Mouse (Mus musculus) lung, embryonic 16.5 days (tissue): ENCODE measurements at regions not wholly inside any gene's neighbourhood (a gene's known extent, or its start where the extent isn't known, plus 50 kb on each side); places are given as distances from the start of the nearest gene placed in this dataset.

Experiments used
- ATAC-seq: fragments of 200-750 bp; cut with Nextera tagmentation; 2 replicates; pipeline ENCODE4 v1.8.0; 2017; ENCODE audit warnings: low read depth, mild to moderate bottlenecking, moderate library complexity
- H3K27ac ChIP-seq: fragments of 300-500 bp; sonication (generic); 2 replicates; pipeline ENCODE4 v1.5.1; 2014; ENCODE audit warnings: mild to moderate bottlenecking, control low read depth, low read length
- H3K27me3 ChIP-seq: fragments of 300-500 bp; sonication (generic); 2 replicates; pipeline ENCODE4 v1.6.1; 2014; ENCODE audit warnings: low read depth, low read length, mixed read lengths; ENCODE audit not compliant: control insufficient read depth, insufficient read depth
- H3K36me3 ChIP-seq: fragments of 300-500 bp; sonication (generic); 2 replicates; pipeline ENCODE4 v1.6.1; 2014; ENCODE audit warnings: low read length; ENCODE audit not compliant: control insufficient read depth, insufficient read depth
- H3K4me1 ChIP-seq: fragments of 300-500 bp; sonication (generic); replicated peaks from 2 replicates; pipeline ENCODE4 v1.6.1; 2014; ENCODE audit warnings: low read length, mixed read lengths; ENCODE audit not compliant: control insufficient read depth, insufficient read depth
- H3K4me2 ChIP-seq: fragments of 300-500 bp; sonication (generic); 2 replicates; pipeline ENCODE4 v1.6.1; 2014; ENCODE audit warnings: low read depth, low read length, control low read depth
- H3K4me3 ChIP-seq: fragments of 300-500 bp; sonication (generic); 2 replicates; pipeline ENCODE4 v1.5.1; 2014; ENCODE audit warnings: mild to moderate bottlenecking, low read length, control low read depth
- H3K9ac ChIP-seq: fragments of 300-500 bp; sonication (generic); 2 replicates; pipeline ENCODE4 v1.6.1; 2014; ENCODE audit warnings: low read length, control low read depth
- H3K9me3 ChIP-seq: fragments of 300-500 bp; sonication (generic); 2 replicates; pipeline ENCODE4 v1.6.1; 2016; ENCODE audit warnings: low read length; ENCODE audit not compliant: control insufficient read depth
- WGBS: fragments of 180-500 bp; shearing (Covaris S2); extraction: QIAGEN DNeasy Blood & Tissue Kit; methylation state at CpG from one replicate; pipeline ENCODE4 v1.1.7; 2014; 5-methylcytosine and 5-hydroxymethylcytosine counted together

DNA sequence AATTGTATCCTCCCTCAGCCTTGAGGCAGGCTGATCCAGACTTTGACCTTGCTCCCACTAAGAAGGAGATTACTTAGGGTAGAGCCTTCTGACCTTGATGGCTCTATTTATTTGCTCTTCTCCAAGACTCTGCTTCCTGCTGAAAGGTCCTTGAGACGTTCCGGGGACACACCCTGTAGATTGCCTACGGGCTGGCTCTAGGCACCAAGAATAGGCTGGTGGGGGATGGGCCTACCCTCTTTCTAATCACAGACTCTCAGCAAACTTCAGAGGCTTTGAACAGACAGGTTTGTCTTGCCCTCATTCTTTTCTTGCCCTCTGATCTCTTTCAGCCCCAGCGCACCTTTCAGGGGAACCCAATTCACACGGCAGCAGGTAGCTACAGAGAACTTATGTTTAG is 265.4 kb upstream of the Fshr start:
- no peaks in the 10 kb centered on the region for H3K36me3 ChIP-seq
- H3K9me3 ChIP-seq: no peaks in the 10 kb centered on the region
- H3K4me1 ChIP-seq: no peaks in the 10 kb centered on the region
- no peak overlapping the region for H3K9ac ChIP-seq
- H3K27ac ChIP-seq: no peak overlapping the region
- H3K27me3 ChIP-seq: no peaks in the 10 kb centered on the region
- no peak for ATAC-seq
- H3K4me3 ChIP-seq: no peak overlapping the region
- 45% methylated on average over 5 of the region's 5 CpGs for WGBS
- H3K4me2 ChIP-seq: no peak overlapping the region

GRCm38 (mm10) chr17:89460438-89460837 is 260.0 kb upstream of the Fshr start:
- Histone ChIP-seq H3K4me1 (no peaks in the 10 kb centered on the region), H3K9ac (no peak overlapping the region), H3K9me3 (no peaks in the 10 kb centered on the region), H3K4me3 (no peak overlapping the region), H3K36me3 (no peaks in the 10 kb centered on the region), H3K27me3 (no peaks in the 10 kb centered on the region), H3K4me2 (no peak overlapping the region), H3K27ac (no peak overlapping the region)
- ATAC-seq: no peak
- 61% methylated on average over 5 of the region's 5 CpGs for WGBS

GRCm38 (mm10) chr17:89454301-89454700 is 253.8 kb upstream of the Fshr start:
- ATAC-seq: no peak
- 90% methylated on average over 3 of the region's 3 CpGs for WGBS
- Histone ChIP-seq H3K9ac (no peak overlapping the region), H3K9me3 (no peaks in the 10 kb centered on the region), H3K36me3 (no peaks in the 10 kb centered on the region), H3K27ac (no peak overlapping the region), H3K4me2 (no peak overlapping the region), H3K27me3 (no peaks in the 10 kb centered on the region), H3K4me1 (no peaks in the 10 kb centered on the region), H3K4me3 (no peak overlapping the region)

DNA sequence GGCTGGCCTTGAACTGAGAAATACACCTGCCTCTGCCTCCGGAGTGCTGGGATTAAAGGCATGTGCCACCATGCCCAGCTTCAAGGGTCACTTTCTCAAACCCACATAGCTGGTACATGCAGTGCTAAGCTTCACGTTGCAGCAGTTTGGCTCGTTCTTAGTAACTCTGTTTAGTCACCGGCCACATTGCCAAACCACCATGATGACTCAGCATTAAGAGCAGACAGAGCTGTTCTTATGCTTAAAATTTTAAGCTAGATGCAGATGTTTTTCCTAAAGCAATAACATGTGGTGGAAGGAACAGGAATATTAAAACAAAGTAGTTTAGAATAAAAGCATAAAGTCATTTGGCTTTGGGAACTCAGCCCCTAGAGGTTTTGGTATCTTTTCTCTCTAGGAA is 250.2 kb upstream of the Fshr start:
- Histone ChIP-seq H3K4me2 (no peak overlapping the region), H3K9ac (no peak overlapping the region), H3K4me3 (no peak overlapping the region), H3K9me3 (no peaks in the 10 kb centered on the region), H3K27ac (no peak overlapping the region), H3K4me1 (no peaks in the 10 kb centered on the region), H3K27me3 (no peaks in the 10 kb centered on the region), H3K36me3 (no peaks in the 10 kb centered on the region)
- 68% methylated on average over 4 of the region's 4 CpGs for WGBS
- no peak for ATAC-seq

- H3K4me2 ChIP-seq: no peak overlapping the region
- no peak overlapping the region for H3K27ac ChIP-seq
- H3K9me3 ChIP-seq: no peaks in the 10 kb centered on the region
- no peaks in the 10 kb centered on the region for H3K36me3 ChIP-seq
- ATAC-seq: no peak
- no peaks in the 10 kb centered on the region for H3K4me1 ChIP-seq
- no peak overlapping the region for H3K9ac ChIP-seq
- no peak overlapping the region for H3K4me3 ChIP-seq
- H3K27me3 ChIP-seq: no peaks in the 10 kb centered on the region
Observed at GRCm38 (mm10) chr17:89449391-89449790, 248.9 kb upstream of the Fshr start.

GRCm38 (mm10) chr17:89434288-89434687 is 233.8 kb upstream of the Fshr start:
- Histone ChIP-seq H3K36me3 (no peaks in the 10 kb centered on the region), H3K4me3 (no peak overlapping the region), H3K27me3 (no peaks in the 10 kb centered on the region), H3K27ac (no peak overlapping the region), H3K4me1 (no peaks in the 10 kb centered on the region), H3K9me3 (no peaks in the 10 kb centered on the region), H3K4me2 (no peak overlapping the region), H3K9ac (no peak overlapping the region)
- WGBS: 84% methylated on average over 4 of the region's 4 CpGs
- no peak for ATAC-seq

- H3K36me3 ChIP-seq: no peaks in the 10 kb centered on the region
- H3K9ac ChIP-seq: no peak overlapping the region
- ATAC-seq: no peak
- no peak overlapping the region for H3K4me2 ChIP-seq
- H3K4me1 ChIP-seq: no peaks in the 10 kb centered on the region
- WGBS: 78% methylated on average over 1 of the region's 1 CpGs
- no peaks in the 10 kb centered on the region for H3K27me3 ChIP-seq
- no peak overlapping the region for H3K27ac ChIP-seq
- H3K4me3 ChIP-seq: no peak overlapping the region
- no peaks in the 10 kb centered on the region for H3K9me3 ChIP-seq
Observed at GRCm38 (mm10) chr17:89410026-89410425, 209.6 kb upstream of the Fshr start.

DNA sequence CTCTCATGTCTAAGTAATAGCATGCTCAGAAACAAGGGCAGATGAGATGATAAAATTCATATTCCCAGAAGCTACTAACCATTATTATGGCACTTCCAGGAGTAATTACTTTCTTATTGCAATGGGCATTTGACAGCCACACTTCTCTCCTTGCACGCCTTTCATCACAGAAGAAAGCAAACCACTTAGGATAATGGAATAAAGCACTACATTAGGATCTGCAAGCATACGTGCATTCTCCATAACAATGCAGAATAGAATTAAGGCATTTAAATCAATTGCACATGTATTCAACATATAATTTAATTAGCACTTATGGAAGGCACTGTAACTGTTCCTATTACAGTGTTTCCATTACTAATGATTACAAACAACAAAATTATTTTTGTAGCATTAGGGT is 205.1 kb upstream of the Fshr start:
- H3K4me1 ChIP-seq: no peaks in the 10 kb centered on the region
- H3K36me3 ChIP-seq: no peaks in the 10 kb centered on the region
- no peak overlapping the region for H3K4me2 ChIP-seq
- WGBS: 85% methylated on average over 2 of the region's 2 CpGs
- ATAC-seq: no peak
- no peak overlapping the region for H3K4me3 ChIP-seq
- H3K27ac ChIP-seq: no peak overlapping the region
- no peaks in the 10 kb centered on the region for H3K27me3 ChIP-seq
- H3K9me3 ChIP-seq: no peaks in the 10 kb centered on the region
- no peak overlapping the region for H3K9ac ChIP-seq

DNA sequence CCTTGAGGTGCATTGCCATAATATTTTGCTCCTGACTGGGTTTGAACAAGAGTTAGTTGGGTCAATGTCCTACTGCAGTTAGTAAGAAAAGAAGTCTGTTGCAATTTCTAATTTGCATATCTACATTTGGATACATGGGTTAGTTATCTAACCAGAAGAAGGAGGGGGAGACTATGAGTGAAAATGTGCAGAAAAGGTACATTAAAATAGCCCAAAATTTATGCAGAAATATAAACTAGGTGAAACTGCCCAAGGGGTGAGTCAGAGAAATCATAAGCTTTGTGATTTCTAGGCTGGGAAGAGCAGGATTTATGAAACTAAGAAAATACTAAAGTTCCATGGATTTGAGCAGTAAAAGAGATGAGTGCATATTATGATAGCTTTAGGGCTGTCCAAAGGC is 156.8 kb upstream of the Fshr start:
- no peak overlapping the region for H3K4me3 ChIP-seq
- ATAC-seq: no peak

DNA sequence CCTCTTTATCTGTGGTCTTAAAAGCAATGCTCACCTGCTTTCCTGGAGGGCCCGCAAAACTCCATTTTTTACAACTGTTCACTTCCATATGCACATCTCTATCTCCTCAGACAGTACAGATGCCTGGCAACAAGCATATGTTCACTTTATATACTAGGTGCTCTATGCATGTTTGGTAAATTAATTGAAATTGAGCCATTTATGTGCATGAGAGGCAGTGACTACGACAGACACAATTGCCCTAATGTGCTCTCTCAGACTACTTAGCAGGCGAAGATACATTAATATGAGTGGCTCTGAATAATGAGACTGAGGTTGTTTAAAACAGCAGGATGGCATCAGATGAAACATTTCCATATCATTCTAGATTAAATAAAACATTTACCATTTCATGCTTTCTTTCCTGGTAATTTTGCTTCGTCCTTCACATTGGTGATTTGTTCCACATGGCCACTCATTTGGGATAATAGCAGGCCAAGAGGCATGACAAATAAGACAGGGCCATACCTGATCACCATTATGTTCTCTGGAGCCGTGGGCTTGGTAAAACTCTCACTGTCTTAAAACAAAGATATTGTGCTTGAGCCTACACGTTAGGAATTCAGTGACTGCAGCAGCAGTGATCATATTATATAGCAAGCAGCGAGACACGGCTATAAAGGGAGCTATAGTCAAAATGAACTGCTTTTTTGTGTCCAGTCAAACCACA is 140.2 kb upstream of the Fshr start:
- no peaks in the 10 kb centered on the region for H3K4me1 ChIP-seq
- 63% methylated on average over 8 of the region's 8 CpGs for WGBS
- H3K4me3 ChIP-seq: no peak overlapping the region
- H3K9ac ChIP-seq: no peak overlapping the region
- H3K9me3 ChIP-seq: no peaks in the 10 kb centered on the region
- ATAC-seq: no peak
- no peak overlapping the region for H3K27ac ChIP-seq
- no peaks in the 10 kb centered on the region for H3K27me3 ChIP-seq
- no peaks in the 10 kb centered on the region for H3K36me3 ChIP-seq
- no peak overlapping the region for H3K4me2 ChIP-seq

More for the DNA sequence above, 156.8 kb upstream of the Fshr start:
- no peak overlapping the region for H3K27ac ChIP-seq
- H3K4me1 ChIP-seq: no peaks in the 10 kb centered on the region
- H3K9ac ChIP-seq: no peak overlapping the region
- H3K36me3 ChIP-seq: no peaks in the 10 kb centered on the region
- H3K27me3 ChIP-seq: no peaks in the 10 kb centered on the region
- H3K9me3 ChIP-seq: no peaks in the 10 kb centered on the region
- no peak overlapping the region for H3K4me2 ChIP-seq
